ENCODE assay signal across 7 mouse cellular contexts in genomic region chr19:47578581-47579224, GRCm38 (mm10). TPM values are rescaled to one million over a fixed set of nuclear protein-coding genes. Genes with fewer than 3 reads are reported as not detected.
DNase-seq lines count a peak whose midpoint lies in the region; ATAC-seq lines count a peak whose summit lies in the region.

No protein-coding gene starts in this region.

- H3K36me3 ChIP-seq in forebrain, embryonic 12.5 days (replicated peaks), result no peaks in the 10 kb centered on the region

- no peaks in the 10 kb centered on the region for H3K9me3 ChIP-seq in forebrain, embryonic 12.5 days

- H3K4me1 ChIP-seq in forebrain, embryonic 12.5 days, result peaks cover 31% of the 10 kb centered on the region

- peak overlapping the region; percentile 92 for H3K27ac ChIP-seq in forebrain, embryonic 12.5 days

- peak overlapping the region; percentile 89 for H3K4me2 ChIP-seq in forebrain, embryonic 12.5 days

- peak; percentile 7 for ATAC-seq in CD4-positive, CD25-positive, alpha-beta regulatory T cell, adult 4 months
- ATAC-seq in forebrain, embryonic 12.5 days (ENCODE audit: low FRiP score), result no peak

- H3K9ac ChIP-seq in forebrain, embryonic 12.5 days, result peak overlapping the region; percentile 92

- DNase-seq in CD4-positive helper T cell, adult 2 months (ENCODE audit: low read depth, low spot score), result peak; percentile 8
- DNase-seq in kidney, adult 9 months, result peak; percentile 58
- DNase-seq in lung, postnatal 10 days, result peak; percentile 21
- peak; percentile 11 for DNase-seq in thymus, postnatal 0 days (ENCODE audit: low spot score)
- no peak for DNase-seq in embryo, embryonic 10.5 days (ENCODE audit: low spot score)

- H3K27me3 ChIP-seq in forebrain, embryonic 12.5 days, result no peaks in the 10 kb centered on the region

- 15% methylated on average over 13 of the region's 13 CpGs for WGBS in forebrain, embryonic 12.5 days

- H3K4me3 ChIP-seq in forebrain, embryonic 12.5 days (replicated peaks), result peak overlapping the region; percentile 84

RNA-seq across cellular contexts. Expression of gene Slk, which starts 0.8 kb away (rescaled TPM):
- 10 to 100 TPM; 16.1 to 17.8 TPM for polyA plus RNA-seq in CD4-positive, CD25-positive, alpha-beta regulatory T cell, adult 4 months (2017; shearing (Covaris generic))
- 10.1 and 12.1 TPM in 2 replicates for polyA plus RNA-seq in forebrain, embryonic 12.5 days (2016; fragmentation: Nextera tagmentation; extraction: Ambion mirVana)
- 11.9 and 14.2 TPM in 2 replicates for polyA plus RNA-seq in thymus, postnatal 0 days (2015; fragmentation: Nextera tagmentation; extraction: Ambion mirVana)

RNA-seq across cellular contexts. Expression of gene Stn1, which starts 41.4 kb away (rescaled TPM):
- polyA plus RNA-seq in CD4-positive, CD25-positive, alpha-beta regulatory T cell, adult 4 months (2017; shearing (Covaris generic)), result 10 to 100 TPM; 37.8 to 49.1 TPM
- polyA plus RNA-seq in forebrain, embryonic 12.5 days (2016; fragmentation: Nextera tagmentation; extraction: Ambion mirVana), result 37.2 and 45.3 TPM in 2 replicates
- polyA plus RNA-seq in thymus, postnatal 0 days (2015; fragmentation: Nextera tagmentation; extraction: Ambion mirVana), result 36.0 and 36.9 TPM in 2 replicates
